Mouse (Mus musculus): ENCODE measurements around the gene Rinl.

GRCm38 (mm10) chr7:28790066-28790806 is 1.5 kb downstream of the Rinl start:
- TF ChIP-seq CTCF (IDR thresholded peaks at IDR 0.05; ENCODE audit: borderline replicate concordance, extremely low read depth, insufficient read depth, insufficient read length) (peak; percentile 36; the same call in 1 of the 2 replicates), POLR2A (IDR thresholded peaks at IDR 0.05; ENCODE audit: borderline replicate concordance, extremely low read depth, insufficient read depth, insufficient read length, poor library complexity, severe bottlenecking) (no peak)
